Mouse (Mus musculus) embryonic facial prominence, embryonic 11.5 days (tissue): ENCODE data around the gene Slc4a2. TPM values are rescaled to one million over a fixed set of nuclear protein-coding genes. Genes with fewer than 3 reads are reported as not detected.

Experiments used
- ATAC-seq: fragments of 200-750 bp; cut with Nextera tagmentation; replicated peaks from 2 replicates; pipeline ENCODE4 v1.8.0; 2017; ENCODE audit warnings: low read depth; ENCODE audit not compliant: insufficient number of reproducible peaks, low FRiP score, low TSS enrichment
- DNase-seq: peaks from one replicate; pipeline ENCODE4 v3.0.0-alpha.2; 2015; ENCODE audit warnings: low spot score
- H3K27ac ChIP-seq: fragments of 300-500 bp; sonication (generic); replicated peaks from 2 replicates; pipeline ENCODE4 v1.5.1; 2014; ENCODE audit warnings: mild to moderate bottlenecking, low read depth, low read length, control low read depth
- H3K27me3 ChIP-seq: fragments of 300-500 bp; sonication (generic); 2 replicates; pipeline ENCODE4 v1.6.1; 2014; ENCODE audit warnings: mild to moderate bottlenecking, low read length, moderate library complexity, mixed read lengths; ENCODE audit not compliant: control insufficient read depth, insufficient read depth
- H3K36me3 ChIP-seq: fragments of 300-500 bp; sonication (generic); replicated peaks from 2 replicates; pipeline ENCODE4 v1.6.1; 2014; ENCODE audit warnings: low read depth, mild to moderate bottlenecking, low read length, moderate library complexity, mixed read lengths; ENCODE audit not compliant: control insufficient read depth, insufficient read depth
- H3K4me1 ChIP-seq: fragments of 300-500 bp; sonication (generic); 2 replicates; pipeline ENCODE4 v1.6.1; 2014; ENCODE audit warnings: low read length, mixed read lengths; ENCODE audit not compliant: control insufficient read depth, insufficient read depth
- H3K4me2 ChIP-seq: fragments of 300-500 bp; sonication (generic); 2 replicates; pipeline ENCODE4 v1.6.1; 2014; ENCODE audit warnings: low read depth, mild to moderate bottlenecking, control low read depth, low read length, moderate library complexity
- H3K4me3 ChIP-seq: fragments of 300-500 bp; sonication (generic); 2 replicates; pipeline ENCODE4 v1.5.1; 2014; ENCODE audit warnings: low read depth, low read length, control low read depth
- H3K9ac ChIP-seq: fragments of 300-500 bp; sonication (generic); replicated peaks from 2 replicates; pipeline ENCODE4 v1.6.1; 2014; ENCODE audit warnings: mild to moderate bottlenecking, control low read depth, low read length
- H3K9me3 ChIP-seq: fragments of 300-500 bp; sonication (generic); replicated peaks from 2 replicates; pipeline ENCODE4 v1.6.1; 2016; ENCODE audit warnings: mild to moderate bottlenecking, low read length, inconsistent platforms, mixed read lengths; ENCODE audit not compliant: control insufficient read depth
- WGBS: fragments of 180-500 bp; shearing (Covaris S2); extraction: QIAGEN DNeasy Blood & Tissue Kit; methylation state at CpG from one replicate; pipeline ENCODE4 v1.1.7; 2014; 5-methylcytosine and 5-hydroxymethylcytosine counted together
- polyA plus RNA-seq: library from polyadenylated mRNA; unstranded; fragments of >200 nt; fragmentation: Nextera tagmentation; extraction: Ambion mirVana; gene quantifications from 2 replicates; pipeline ENCODE4 v1.2.1, GENCODE M21; 2014

The Slc4a2 gene
- polyA plus RNA-seq, 1 experiment from 2014 or later, result 16.5 TPM

- H3K27me3 ChIP-seq, result peaks cover 12% of the 10 kb centered on the region
- H3K9me3 ChIP-seq, result no peaks in the 10 kb centered on the region
- H3K9ac ChIP-seq, result peak overlapping the region; percentile 46
- peak; percentile 95 for DNase-seq
- peak overlapping the region; percentile 42 for H3K4me3 ChIP-seq
- H3K27ac ChIP-seq, result no peak overlapping the region
- WGBS, result under 1% methylated on average over 34 of the region's 34 CpGs
- no peaks in the 10 kb centered on the region for H3K36me3 ChIP-seq
- peak overlapping the region; percentile 79 for H3K4me2 ChIP-seq
- peak; percentile 86 for ATAC-seq
- H3K4me1 ChIP-seq, result peaks cover 3% of the 10 kb centered on the region; the same call in 1 of the 2 replicates
Observed at GRCm38 (mm10) chr5:24383026-24383859, 40.4 kb upstream of the Slc4a2 start.

- Histone ChIP-seq H3K4me1 (peaks cover 5% of the 10 kb centered on the region; the same call in 1 of the 2 replicates), H3K4me2 (no peak overlapping the region), H3K9ac (no peak overlapping the region), H3K9me3 (no peaks in the 10 kb centered on the region), H3K4me3 (no peak overlapping the region), H3K36me3 (no peaks in the 10 kb centered on the region), H3K27me3 (peaks cover 14% of the 10 kb centered on the region), H3K27ac (no peak overlapping the region)
- ATAC-seq (no peak), DNase-seq (no peak)
- 61% methylated on average over 6 of the region's 6 CpGs for WGBS
Observed at GRCm38 (mm10) chr5:24384407-24384806, 39.2 kb upstream of the Slc4a2 start.

GRCm38 (mm10) chr5:24385374-24385773, 38.3 kb upstream of the Slc4a2 start:
- Histone ChIP-seq H3K4me3 (no peak overlapping the region), H3K36me3 (no peaks in the 10 kb centered on the region), H3K4me1 (peaks cover 5% of the 10 kb centered on the region; the same call in 1 of the 2 replicates), H3K27me3 (peaks cover 14% of the 10 kb centered on the region), H3K27ac (no peak overlapping the region), H3K9ac (no peak overlapping the region), H3K4me2 (no peak overlapping the region), H3K9me3 (no peaks in the 10 kb centered on the region)
- DNase-seq (no peak), ATAC-seq (no peak)
- WGBS, result 87% methylated on average over 5 of the region's 5 CpGs

GRCm38 (mm10) chr5:24385887-24386550, 37.6 kb upstream of the Slc4a2 start:
- peaks cover 14% of the 10 kb centered on the region for H3K27me3 ChIP-seq
- no peak overlapping the region for H3K4me3 ChIP-seq
- DNase-seq (no peak), ATAC-seq (no peak)
- 80% methylated on average over 10 of the region's 10 CpGs for WGBS
- H3K9ac ChIP-seq, result no peak overlapping the region
- peaks cover 5% of the 10 kb centered on the region; the same call in 1 of the 2 replicates for H3K4me1 ChIP-seq
- H3K4me2 ChIP-seq, result no peak overlapping the region
- H3K27ac ChIP-seq, result no peak overlapping the region
- no peaks in the 10 kb centered on the region for H3K36me3 ChIP-seq
- H3K9me3 ChIP-seq, result no peaks in the 10 kb centered on the region

- H3K4me3 ChIP-seq, result peak overlapping the region; percentile 43
- peaks cover 14% of the 10 kb centered on the region for H3K27me3 ChIP-seq
- DNase-seq, result peak; percentile 67
- H3K27ac ChIP-seq, result no peak overlapping the region
- ATAC-seq, result 0 out of 2 replicates have a peak, but pooled peaks have one; percentile 17
- H3K36me3 ChIP-seq, result no peaks in the 10 kb centered on the region
- peaks cover 5% of the 10 kb centered on the region; the same call in 1 of the 2 replicates for H3K4me1 ChIP-seq
- no peaks in the 10 kb centered on the region for H3K9me3 ChIP-seq
- peak overlapping the region; percentile 69 for H3K9ac ChIP-seq
- H3K4me2 ChIP-seq, result peak overlapping the region; percentile 97
- WGBS, result 2% methylated on average over 73 of the region's 73 CpGs
Observed at GRCm38 (mm10) chr5:24387264-24388241, 36.1 kb upstream of the Slc4a2 start.

GRCm38 (mm10) chr5:24388246-24388915, 35.3 kb upstream of the Slc4a2 start:
- H3K9me3 ChIP-seq, result no peaks in the 10 kb centered on the region
- H3K27ac ChIP-seq, result no peak overlapping the region
- WGBS, result 24% methylated on average over 25 of the region's 26 CpGs
- ATAC-seq, result no peak
- H3K4me2 ChIP-seq, result peak overlapping the region; percentile 97
- peak overlapping the region; percentile 69 for H3K9ac ChIP-seq
- peaks cover 5% of the 10 kb centered on the region; the same call in 1 of the 2 replicates for H3K4me1 ChIP-seq
- DNase-seq, result no peak
- peak overlapping the region; percentile 43 for H3K4me3 ChIP-seq
- H3K27me3 ChIP-seq, result peaks cover 14% of the 10 kb centered on the region
- H3K36me3 ChIP-seq, result no peaks in the 10 kb centered on the region

GRCm38 (mm10) chr5:24389011-24389657, 34.5 kb upstream of the Slc4a2 start:
- Histone ChIP-seq H3K4me2 (no peak overlapping the region), H3K9me3 (no peaks in the 10 kb centered on the region), H3K4me1 (peaks cover 3% of the 10 kb centered on the region; the same call in 1 of the 2 replicates), H3K4me3 (no peak overlapping the region), H3K36me3 (no peaks in the 10 kb centered on the region), H3K27me3 (peaks cover 14% of the 10 kb centered on the region), H3K9ac (no peak overlapping the region), H3K27ac (no peak overlapping the region)
- DNase-seq (peak; percentile 24), ATAC-seq (no peak)
- WGBS, result 58% methylated on average over 6 of the region's 7 CpGs
